Mouse (Mus musculus) intestine, embryonic 16.5 days (tissue): ENCODE measurements around the gene Kcnab3. TPM values are rescaled to one million over a fixed set of nuclear protein-coding genes. Genes with fewer than 3 reads are reported as not detected.
"Not testable (repeated sequence)": the region's sequence is repeated elsewhere in the genome, so short reads cannot be mapped to it uniquely, and the experiment has no call there.

Experiments
- ATAC-seq: fragments of 200-750 bp; cut with Nextera tagmentation; 2 replicates; pipeline ENCODE4 v1.8.0; 2017; ENCODE audit warnings: moderate TSS enrichment, moderate library complexity
- H3K27ac ChIP-seq: fragments of 300-500 bp; sonication (generic); 2 replicates; pipeline ENCODE4 v1.5.1; 2014; ENCODE audit warnings: mild to moderate bottlenecking, low read length
- H3K27me3 ChIP-seq: fragments of 300-500 bp; sonication (generic); replicated peaks from 2 replicates; pipeline ENCODE4 v1.6.1; 2014; ENCODE audit warnings: low read length, control low read depth, mixed read lengths; ENCODE audit not compliant: control insufficient read depth, insufficient read depth
- H3K36me3 ChIP-seq: fragments of 300-500 bp; sonication (generic); 2 replicates; pipeline ENCODE4 v1.6.1; 2014; ENCODE audit warnings: low read length, control low read depth; ENCODE audit not compliant: control insufficient read depth, insufficient read depth
- H3K4me1 ChIP-seq: fragments of 300-500 bp; sonication (generic); 2 replicates; pipeline ENCODE4 v1.6.1; 2014; ENCODE audit warnings: low read length, control low read depth, mixed read lengths; ENCODE audit not compliant: control insufficient read depth, insufficient read depth
- H3K4me2 ChIP-seq: fragments of 300-500 bp; sonication (generic); 2 replicates; pipeline ENCODE4 v1.6.1; 2014; ENCODE audit warnings: low read depth, low read length, control low read depth
- H3K4me3 ChIP-seq: fragments of 300-500 bp; sonication (generic); 2 replicates; pipeline ENCODE4 v1.5.1; 2014; ENCODE audit warnings: mild to moderate bottlenecking, low read length
- H3K9ac ChIP-seq: fragments of 300-500 bp; sonication (generic); 2 replicates; pipeline ENCODE4 v1.6.1; 2014; ENCODE audit warnings: low read depth, low read length
- H3K9me3 ChIP-seq: fragments of 300-500 bp; sonication (generic); 2 replicates; pipeline ENCODE4 v1.6.1; 2016; ENCODE audit warnings: low read length, control low read depth; ENCODE audit not compliant: control insufficient read depth
- WGBS: fragments of 180-500 bp; shearing (Covaris S2); extraction: QIAGEN DNeasy Blood & Tissue Kit; methylation state at CpG from one replicate; pipeline ENCODE4 v1.1.7; 2014; 5-methylcytosine and 5-hydroxymethylcytosine counted together
- polyA plus RNA-seq: library from polyadenylated mRNA; unstranded; fragments of >200 nt; fragmentation: Nextera tagmentation; extraction: Ambion mirVana; gene quantifications from 2 replicates; pipeline ENCODE4 v1.2.1, GENCODE M21; 2015

The Kcnab3 gene
- polyA plus RNA-seq, 1 experiment from 2014 or later: 1.7 TPM

DNA sequence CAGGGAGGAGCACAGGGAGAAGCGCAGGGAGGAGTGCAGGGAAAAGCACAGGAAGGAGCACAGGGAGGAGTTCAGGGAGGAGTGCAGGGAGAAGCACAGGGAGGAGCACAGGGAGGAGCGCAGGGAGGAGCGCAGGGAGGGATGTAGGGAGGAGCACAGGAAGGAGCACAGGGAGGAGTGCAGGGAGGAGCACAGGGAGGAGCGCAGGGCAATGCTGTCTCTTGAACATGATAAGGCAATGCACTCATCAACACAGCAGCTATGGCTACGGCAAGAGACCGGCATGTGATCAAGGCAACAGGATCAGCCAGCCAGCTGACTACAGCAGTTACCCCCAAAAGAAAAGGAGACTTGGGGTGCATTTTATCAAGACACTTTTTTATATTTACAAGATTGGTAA, 9.7 kb upstream of the Kcnab3 start:
- ATAC-seq: no peak
- no peak overlapping the region for H3K4me3 ChIP-seq
- H3K36me3 ChIP-seq: 0 out of 2 replicates have a peak, but pooled peaks cover 4% of the 10 kb centered on the region
- H3K9ac ChIP-seq: no peak overlapping the region
- no peak overlapping the region for H3K27ac ChIP-seq
- no peaks in the 10 kb centered on the region for H3K27me3 ChIP-seq
- no peaks in the 10 kb centered on the region for H3K9me3 ChIP-seq
- 95% methylated on average over 6 of the region's 6 CpGs for WGBS
- H3K4me1 ChIP-seq: no peaks in the 10 kb centered on the region
- no peak overlapping the region for H3K4me2 ChIP-seq

- not testable (repeated sequence) for H3K4me2 ChIP-seq, ATAC-seq, H3K27ac ChIP-seq, H3K27me3 ChIP-seq, H3K9ac ChIP-seq, H3K4me3 ChIP-seq, H3K36me3 ChIP-seq, H3K9me3 ChIP-seq
- H3K4me1 ChIP-seq: peaks cover 13% of the 10 kb centered on the region
- 85% methylated on average over 3 of the region's 3 CpGs for WGBS
Measured at GRCm38 (mm10) chr11:69318000-69318399, 8.1 kb upstream of the Kcnab3 start.

GRCm38 (mm10) chr11:69321580-69321979, 4.5 kb upstream of the Kcnab3 start:
- Histone ChIP-seq H3K9me3 (no peaks in the 10 kb centered on the region), H3K4me1 (peaks cover 28% of the 10 kb centered on the region), H3K4me3 (no peak overlapping the region), H3K36me3 (0 out of 2 replicates have a peak, but pooled peaks cover 2% of the 10 kb centered on the region), H3K9ac (no peak overlapping the region), H3K4me2 (0 out of 2 replicates have a peak overlapping the region, but pooled peaks have one; percentile 72), H3K27me3 (no peaks in the 10 kb centered on the region), H3K27ac (no peak overlapping the region)
- 94% methylated on average over 6 of the region's 6 CpGs for WGBS
- ATAC-seq: no peak

GRCm38 (mm10) chr11:69322010-69322409, 4.0 kb upstream of the Kcnab3 start:
- WGBS: 68% methylated on average over 6 of the region's 6 CpGs
- Histone ChIP-seq H3K27me3 (no peaks in the 10 kb centered on the region), H3K9ac (peak overlapping the region; percentile 84; the same call in 1 of the 2 replicates), H3K4me2 (peak overlapping the region; percentile 72), H3K4me1 (peaks cover 33% of the 10 kb centered on the region), H3K27ac (no peak overlapping the region), H3K9me3 (no peaks in the 10 kb centered on the region), H3K4me3 (peak overlapping the region; percentile 72), H3K36me3 (no peaks in the 10 kb centered on the region)
- ATAC-seq: no peak

DNA sequence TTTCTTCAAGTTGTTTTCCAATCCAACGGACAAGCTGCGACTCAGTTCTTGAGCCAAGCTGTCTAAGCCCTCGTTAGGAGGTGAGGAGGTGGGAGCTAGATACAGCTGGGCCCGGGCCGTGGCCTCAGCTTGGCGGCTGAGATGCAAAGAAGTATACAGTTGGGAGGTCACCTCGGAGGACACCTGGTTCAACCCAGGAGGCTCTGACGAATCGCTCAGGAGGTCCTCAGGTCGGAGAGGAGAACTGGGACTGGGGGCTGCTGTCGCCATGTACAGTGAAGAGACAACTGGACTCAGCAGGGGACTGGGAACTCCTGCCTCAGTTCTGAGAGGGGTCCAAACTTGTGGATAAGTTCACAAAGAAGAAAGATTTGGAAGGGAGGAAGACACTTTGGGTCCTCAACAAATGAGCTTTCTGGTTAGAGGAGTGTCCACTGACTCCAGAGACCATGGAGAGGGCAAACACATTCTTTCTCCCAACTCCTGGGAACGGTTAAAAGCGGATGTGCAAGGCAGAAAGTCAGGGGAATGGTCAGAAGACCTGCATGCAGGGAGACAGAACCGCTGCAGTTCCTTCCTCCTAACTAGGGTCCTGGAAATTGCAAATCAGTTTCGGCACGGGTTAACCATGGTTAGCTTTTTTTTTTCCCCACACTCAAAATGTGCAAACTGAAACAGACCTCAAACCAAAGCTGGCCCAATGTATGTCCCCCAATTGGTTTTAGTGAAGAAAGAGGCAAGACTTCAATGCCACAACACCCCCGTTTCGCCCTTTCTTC, 3.2 kb upstream of the Kcnab3 start:
- Histone ChIP-seq H3K4me1 (peaks cover 33% of the 10 kb centered on the region), H3K27ac (peak overlapping the region; percentile 85), H3K36me3 (no peaks in the 10 kb centered on the region), H3K4me2 (peak overlapping the region; percentile 72), H3K4me3 (peak overlapping the region; percentile 72), H3K9ac (peak overlapping the region; percentile 84), H3K27me3 (no peaks in the 10 kb centered on the region; the same call in 1 of the 2 replicates), H3K9me3 (no peaks in the 10 kb centered on the region)
- WGBS: 18% methylated on average over 18 of the region's 18 CpGs
- no peak for ATAC-seq

DNA sequence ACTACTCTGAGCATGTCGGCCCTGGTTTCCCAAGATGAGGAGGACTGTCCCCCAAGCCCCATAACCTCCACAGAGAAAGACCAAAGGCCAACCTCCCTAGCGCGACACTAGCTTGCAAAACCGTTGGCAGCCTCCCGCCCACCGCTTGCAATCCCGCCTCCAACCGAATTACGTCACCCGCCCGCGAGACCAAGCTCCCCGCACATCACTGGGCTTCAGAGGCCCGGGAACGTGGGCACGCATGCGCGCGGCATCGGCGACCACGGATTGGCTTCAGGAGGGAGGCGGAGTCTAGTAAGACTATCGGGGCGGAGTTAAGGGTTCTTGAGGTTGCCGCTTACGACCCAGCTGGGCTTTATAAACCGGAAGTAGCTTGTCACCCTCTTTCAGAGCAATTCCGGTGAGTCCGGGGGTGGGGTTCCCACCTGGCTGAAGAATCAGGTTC, 2.4 kb upstream of the Kcnab3 start, which contains the start of the genes Cntrob and Trappc1:
Cntrob (minus strand) TSS at position 109 of the 445 bp plus-strand sequence.
Trappc1 (plus strand) TSS at position 314 of the 445 bp plus-strand sequence.
- Histone ChIP-seq H3K4me2 (peak within 1 kb of the TSS; percentile 83), H3K4me1 (peaks cover 33% of the 10 kb centered on the region), H3K27ac (peak within 1 kb of the TSS; percentile 85), H3K4me3 (peak within 1 kb of the TSS; percentile 72), H3K27me3 (no peaks in the 10 kb centered on the region; the same call in 1 of the 2 replicates), H3K9me3 (no peaks in the 10 kb centered on the region), H3K36me3 (no peaks in the 10 kb centered on the region), H3K9ac (peak within 1 kb of the TSS; percentile 84)
- ATAC-seq: peak; percentile 91
- WGBS: under 1% methylated on average over 30 of the region's 30 CpGs

- H3K4me3 ChIP-seq: peak overlapping the region; percentile 72
- H3K36me3 ChIP-seq: no peaks in the 10 kb centered on the region
- no peak for ATAC-seq
- H3K9ac ChIP-seq: peak overlapping the region; percentile 79
- H3K9me3 ChIP-seq: no peaks in the 10 kb centered on the region
- H3K4me2 ChIP-seq: peak overlapping the region; percentile 83
- no peaks in the 10 kb centered on the region; the same call in 1 of the 2 replicates for H3K27me3 ChIP-seq
- H3K4me1 ChIP-seq: peaks cover 33% of the 10 kb centered on the region
- 79% methylated on average over 6 of the region's 6 CpGs for WGBS
- H3K27ac ChIP-seq: no peak overlapping the region
Measured at GRCm38 (mm10) chr11:69324749-69325148, 1.3 kb upstream of the Kcnab3 start.

DNA sequence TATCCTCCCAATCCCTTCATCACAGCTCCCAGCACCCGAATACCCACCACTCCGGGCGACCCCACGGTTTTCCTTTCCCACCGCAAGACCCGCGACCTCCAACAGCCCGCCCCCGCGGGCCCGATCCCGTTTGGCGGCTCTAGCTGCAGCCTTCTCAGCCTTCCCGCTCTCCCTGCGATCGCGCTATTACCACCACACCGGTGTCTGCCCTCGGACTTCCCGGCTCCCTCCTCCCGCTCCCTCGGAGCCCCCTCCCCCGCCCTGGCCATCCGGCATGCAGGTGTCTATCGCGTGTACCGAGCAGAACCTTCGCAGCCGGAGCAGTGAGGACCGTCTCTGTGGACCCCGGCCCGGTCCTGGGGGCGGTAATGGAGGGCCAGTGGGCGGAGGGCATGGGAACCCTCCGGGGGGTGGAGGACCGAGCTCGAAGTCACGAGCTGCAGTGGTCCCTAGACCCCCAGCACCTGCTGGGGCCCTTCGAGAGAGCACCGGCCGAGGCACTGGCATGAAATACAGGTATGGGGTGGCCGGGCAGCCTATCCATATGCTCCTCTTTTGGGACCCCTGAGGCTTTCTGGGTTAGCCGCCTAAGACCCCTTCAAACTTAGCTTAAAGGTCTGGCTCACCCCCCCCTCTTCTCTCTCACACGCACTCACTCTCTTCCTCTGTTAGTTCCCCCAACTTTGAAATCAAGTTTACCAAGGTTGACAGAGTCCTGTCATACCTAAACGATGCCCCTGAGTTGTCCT, 524 bp downstream of the Kcnab3 start:
- Histone ChIP-seq H3K9me3 (no peaks in the 10 kb centered on the region), H3K9ac (peak overlapping the region; percentile 78), H3K27me3 (no peaks in the 10 kb centered on the region; the same call in 1 of the 2 replicates), H3K27ac (no peak overlapping the region), H3K36me3 (no peaks in the 10 kb centered on the region), H3K4me1 (peaks cover 39% of the 10 kb centered on the region), H3K4me2 (peak overlapping the region; percentile 99), H3K4me3 (peak overlapping the region; percentile 60)
- WGBS: 1% methylated on average over 45 of the region's 45 CpGs
- peak; percentile 16 for ATAC-seq

DNA sequence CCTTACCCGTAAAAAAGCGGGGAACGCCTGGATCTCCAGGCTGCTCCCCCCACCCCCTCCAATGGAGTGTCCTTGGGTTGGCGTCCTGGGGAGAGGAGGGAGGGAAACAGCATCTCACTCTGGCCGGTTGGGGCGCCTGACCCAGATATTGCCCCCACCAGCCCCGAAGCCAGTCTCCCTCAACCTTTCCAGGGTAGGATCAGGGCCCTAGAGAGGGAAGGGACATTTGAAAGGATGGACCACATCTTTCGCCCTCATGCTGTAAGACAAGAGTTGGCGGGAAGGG, 1.0 kb downstream of the Kcnab3 start:
- Histone ChIP-seq H3K4me1 (peaks cover 35% of the 10 kb centered on the region), H3K27ac (no peak overlapping the region), H3K36me3 (no peaks in the 10 kb centered on the region), H3K9me3 (no peaks in the 10 kb centered on the region), H3K27me3 (no peaks in the 10 kb centered on the region; the same call in 1 of the 2 replicates), H3K4me2 (peak overlapping the region; percentile 99; the same call in 1 of the 2 replicates), H3K4me3 (0 out of 2 replicates have a peak overlapping the region, but pooled peaks have one; percentile 60), H3K9ac (no peak overlapping the region)
- ATAC-seq: no peak
- WGBS: 18% methylated on average over 9 of the region's 9 CpGs
